Mouse (Mus musculus): ENCODE measurements around the gene Sult2b1. TPM values are rescaled to one million over a fixed set of nuclear protein-coding genes. Genes with fewer than 3 reads are reported as not detected.
A peak's percentile ranks its signal among the peaks of the same experiment; 100 is the strongest.

The Sult2b1 gene
- polyA plus RNA-seq (2015; fragmentation: Nextera tagmentation; extraction: Ambion mirVana) = 3.1 and 3.7 TPM in 2 replicates

GRCm38 (mm10) chr7:45784524-45785372, at the start of gene Sult2b1:
Gene Sult2b1 (minus strand): TSS chr7:45784669.
- H3K36me3 ChIP-seq = peaks cover 23% of the 10 kb centered on the region
- WGBS = 25% methylated on average over 20 of the region's 20 CpGs
- peak; percentile 31; the same call in 1 of the 2 replicates for ATAC-seq (ENCODE audit: low FRiP score, low read depth)

GRCm38 (mm10) chr7:45833924-45834323, 49.5 kb upstream of the Sult2b1 start:
- H3K4me1 ChIP-seq = peaks cover 28% of the 10 kb centered on the region
- peak overlapping the region; percentile 66 for H3K4me2 ChIP-seq (replicated peaks)
- peaks cover 7% of the 10 kb centered on the region for H3K36me3 ChIP-seq
- peaks cover 69% of the 10 kb centered on the region for H3K27me3 ChIP-seq
- 2% methylated on average over 30 of the region's 31 CpGs for WGBS
- ATAC-seq (ENCODE audit: low FRiP score, low read depth) = no peak
- H3K9me3 ChIP-seq = no peaks in the 10 kb centered on the region; the same call in 1 of the 2 replicates
- peak overlapping the region; percentile 49 for H3K4me3 ChIP-seq
- H3K9ac ChIP-seq = peak overlapping the region; percentile 62
- H3K27ac ChIP-seq = no peak overlapping the region

More at GRCm38 (mm10) chr7:45784524-45785372, at the start of gene Sult2b1:
- H3K4me1 ChIP-seq = peaks cover 28% of the 10 kb centered on the region
- H3K27ac ChIP-seq = peak within 1 kb of the TSS; percentile 40; the same call in 1 of the 2 replicates
- peak within 1 kb of the TSS; percentile 88 for H3K4me3 ChIP-seq
- H3K9me3 ChIP-seq = no peaks in the 10 kb centered on the region
- H3K9ac ChIP-seq = peak within 1 kb of the TSS; percentile 74
- H3K27me3 ChIP-seq = peaks cover 6% of the 10 kb centered on the region; the same call in 1 of the 2 replicates
- H3K4me2 ChIP-seq (replicated peaks) = peak within 1 kb of the TSS; percentile 85

GRCm38 (mm10) chr7:45833148-45833790, 48.8 kb upstream of the Sult2b1 start:
- peak overlapping the region; percentile 62 for H3K9ac ChIP-seq
- peaks cover 28% of the 10 kb centered on the region for H3K4me1 ChIP-seq
- H3K36me3 ChIP-seq = peaks cover 13% of the 10 kb centered on the region
- H3K27ac ChIP-seq = no peak overlapping the region
- H3K9me3 ChIP-seq = no peaks in the 10 kb centered on the region; the same call in 1 of the 2 replicates
- under 1% methylated on average over 76 of the region's 86 CpGs for WGBS
- ATAC-seq (ENCODE audit: low FRiP score, low read depth) = no peak
- peaks cover 69% of the 10 kb centered on the region for H3K27me3 ChIP-seq
- H3K4me2 ChIP-seq (replicated peaks) = peak overlapping the region; percentile 66
- H3K4me3 ChIP-seq = peak overlapping the region; percentile 49

- peak overlapping the region; percentile 49 for H3K4me3 ChIP-seq
- ATAC-seq (ENCODE audit: low FRiP score, low read depth) = no peak
- H3K4me1 ChIP-seq = peaks cover 28% of the 10 kb centered on the region
- peak overlapping the region; percentile 62 for H3K9ac ChIP-seq
- no peak overlapping the region for H3K27ac ChIP-seq
- H3K4me2 ChIP-seq (replicated peaks) = peak overlapping the region; percentile 66
- H3K27me3 ChIP-seq = peaks cover 63% of the 10 kb centered on the region
- H3K36me3 ChIP-seq = peaks cover 21% of the 10 kb centered on the region
- H3K9me3 ChIP-seq = no peaks in the 10 kb centered on the region; the same call in 1 of the 2 replicates
- WGBS = 10% methylated on average over 30 of the region's 30 CpGs
Observed at GRCm38 (mm10) chr7:45832428-45832827, 48.0 kb upstream of the Sult2b1 start.

GRCm38 (mm10) chr7:45831128-45831525, 46.7 kb upstream of the Sult2b1 start:
- no peak overlapping the region for H3K9ac ChIP-seq

GRCm38 (mm10) chr7:45830427-45831127, 46.1 kb upstream of the Sult2b1 start, which contains the start of gene Grwd1:
Gene Grwd1 (minus strand): TSS chr7:45830944.
- Histone ChIP-seq H3K4me1 (peaks cover 28% of the 10 kb centered on the region), H3K36me3 (peaks cover 39% of the 10 kb centered on the region), H3K9ac (peak within 1 kb of the TSS; percentile 82), H3K4me2 (replicated peaks) (peak within 1 kb of the TSS; percentile 90), H3K9me3 (no peaks in the 10 kb centered on the region), H3K4me3 (peak within 1 kb of the TSS; percentile 93), H3K27ac (no peak within 1 kb of the TSS), H3K27me3 (peaks cover 46% of the 10 kb centered on the region)
- under 1% methylated on average over 35 of the region's 35 CpGs for WGBS
- ATAC-seq (ENCODE audit: low FRiP score, low read depth) = peak; percentile 90

More at GRCm38 (mm10) chr7:45831128-45831525, 46.7 kb upstream of the Sult2b1 start:
- Histone ChIP-seq H3K9me3 (no peaks in the 10 kb centered on the region), H3K27me3 (peaks cover 51% of the 10 kb centered on the region), H3K36me3 (peaks cover 33% of the 10 kb centered on the region), H3K27ac (no peak overlapping the region), H3K4me2 (replicated peaks) (peak overlapping the region; percentile 90), H3K4me1 (peaks cover 28% of the 10 kb centered on the region), H3K4me3 (peak overlapping the region; percentile 93)
- 16% methylated on average over 5 of the region's 5 CpGs for WGBS
- no peak for ATAC-seq (ENCODE audit: low FRiP score, low read depth)

GRCm38 (mm10) chr7:45826631-45827030, 42.2 kb upstream of the Sult2b1 start:
- 93% methylated on average over 7 of the region's 7 CpGs for WGBS
- Histone ChIP-seq H3K27ac (no peak overlapping the region), H3K4me3 (no peak overlapping the region), H3K4me2 (replicated peaks) (no peak overlapping the region), H3K9ac (no peak overlapping the region), H3K36me3 (peaks cover 68% of the 10 kb centered on the region), H3K4me1 (peaks cover 10% of the 10 kb centered on the region), H3K9me3 (no peaks in the 10 kb centered on the region), H3K27me3 (peaks cover 7% of the 10 kb centered on the region)
- no peak for ATAC-seq (ENCODE audit: low FRiP score, low read depth)

- H3K4me1 ChIP-seq = peaks cover 3% of the 10 kb centered on the region
- peaks cover 8% of the 10 kb centered on the region for H3K27me3 ChIP-seq
- ATAC-seq (ENCODE audit: low FRiP score, low read depth) = no peak
- WGBS = 72% methylated on average over 7 of the region's 7 CpGs
- H3K27ac ChIP-seq = no peak within 1 kb of the TSS
- H3K9ac ChIP-seq = no peak within 1 kb of the TSS
- no peak within 1 kb of the TSS for H3K4me2 ChIP-seq (replicated peaks)
- H3K9me3 ChIP-seq = no peaks in the 10 kb centered on the region
- peaks cover 68% of the 10 kb centered on the region for H3K36me3 ChIP-seq
- no peak within 1 kb of the TSS for H3K4me3 ChIP-seq
Observed at GRCm38 (mm10) chr7:45824598-45824997, 40.1 kb upstream of the Sult2b1 start, which contains the start of gene Kcnj14. Gene Kcnj14 (minus strand): TSS chr7:45824782.

GRCm38 (mm10) chr7:45820913-45821312, 36.4 kb upstream of the Sult2b1 start:
- Histone ChIP-seq H3K4me1 (no peaks in the 10 kb centered on the region; the same call in 1 of the 2 replicates), H3K27ac (no peak overlapping the region), H3K9ac (no peak overlapping the region), H3K36me3 (peaks cover 33% of the 10 kb centered on the region), H3K4me3 (no peak overlapping the region), H3K9me3 (no peaks in the 10 kb centered on the region), H3K4me2 (replicated peaks) (no peak overlapping the region), H3K27me3 (peaks cover 18% of the 10 kb centered on the region)
- ATAC-seq (ENCODE audit: low FRiP score, low read depth) = no peak

GRCm38 (mm10) chr7:45819843-45820242, 35.4 kb upstream of the Sult2b1 start:
- H3K4me3 ChIP-seq = peak overlapping the region; percentile 23

GRCm38 (mm10) chr7:45815984-45816351, 31.5 kb upstream of the Sult2b1 start:
- Histone ChIP-seq H3K36me3 (peaks cover 21% of the 10 kb centered on the region), H3K27ac (no peak overlapping the region), H3K9ac (peak overlapping the region; percentile 19; the same call in 1 of the 2 replicates), H3K27me3 (peaks cover 18% of the 10 kb centered on the region), H3K9me3 (no peaks in the 10 kb centered on the region), H3K4me2 (replicated peaks) (no peak overlapping the region), H3K4me3 (no peak overlapping the region), H3K4me1 (peaks cover 26% of the 10 kb centered on the region)
- 45% methylated on average over 2 of the region's 2 CpGs for WGBS
- ATAC-seq (ENCODE audit: low FRiP score, low read depth) = no peak

More at GRCm38 (mm10) chr7:45819843-45820242, 35.4 kb upstream of the Sult2b1 start:
- Histone ChIP-seq H3K4me2 (replicated peaks) (peak overlapping the region; percentile 50), H3K9ac (peak overlapping the region; percentile 45), H3K36me3 (peaks cover 22% of the 10 kb centered on the region), H3K4me1 (peaks cover 9% of the 10 kb centered on the region), H3K27ac (no peak overlapping the region), H3K27me3 (peaks cover 18% of the 10 kb centered on the region), H3K9me3 (no peaks in the 10 kb centered on the region)
- ATAC-seq (ENCODE audit: low FRiP score, low read depth) = no peak
- 11% methylated on average over 25 of the region's 25 CpGs for WGBS
